Mouse (Mus musculus): ENCODE measurements at regions not wholly inside any gene's neighbourhood (a gene's known extent, or its start where the extent isn't known, plus 50 kb on each side); places are given as distances from the start of the nearest gene placed in this dataset.

DNA sequence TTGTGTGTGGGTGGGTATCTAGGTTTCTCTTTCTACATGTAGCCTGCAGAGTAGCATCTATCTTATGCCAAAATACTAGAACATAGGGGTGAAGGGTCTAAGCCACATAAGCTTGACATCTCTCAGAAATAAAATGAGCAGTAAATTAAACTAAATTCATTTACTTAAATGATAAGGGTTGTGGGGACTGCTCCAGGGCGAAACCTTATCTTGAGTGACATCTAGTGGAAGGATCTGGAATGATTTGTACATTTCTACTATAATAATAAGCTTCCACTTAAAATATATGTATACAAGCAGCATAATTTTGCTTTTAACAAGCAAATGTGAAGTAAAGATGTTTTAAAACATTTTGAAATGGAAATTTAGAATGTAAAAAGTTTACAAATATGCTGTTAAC is 271.4 kb downstream of the Vgll3 start:
- TF ChIP-seq CTCF (IDR thresholded peaks at IDR 0.05) (peak; percentile 41), EP300 (IDR thresholded peaks at IDR 0.05) (no peak)
- Histone ChIP-seq H3K4me3 (ENCODE audit: low read depth, low read length) (no peak overlapping the region), H3K36me3 (ENCODE audit: insufficient read depth, low read length) (no peaks in the 10 kb centered on the region), H3K27ac (ENCODE audit: low read length) (no peak overlapping the region), H3K27me3 (replicated peaks; ENCODE audit: insufficient read depth, low read length) (no peaks in the 10 kb centered on the region), H3K9ac (replicated peaks; ENCODE audit: low read depth) (no peak overlapping the region), H3K9me3 (ENCODE audit: low read length) (no peaks in the 10 kb centered on the region), H3K4me2 (replicated peaks; ENCODE audit: low read depth, low read length) (no peak overlapping the region), H3K4me1 (ENCODE audit: insufficient read depth, low read depth, low read length) (no peaks in the 10 kb centered on the region)
- WGBS = 5% methylated on average over 1 of the region's 1 CpGs
- ATAC-seq = no peak
- DNase-seq (ENCODE audit: low spot score) = peak; percentile 37

DNA sequence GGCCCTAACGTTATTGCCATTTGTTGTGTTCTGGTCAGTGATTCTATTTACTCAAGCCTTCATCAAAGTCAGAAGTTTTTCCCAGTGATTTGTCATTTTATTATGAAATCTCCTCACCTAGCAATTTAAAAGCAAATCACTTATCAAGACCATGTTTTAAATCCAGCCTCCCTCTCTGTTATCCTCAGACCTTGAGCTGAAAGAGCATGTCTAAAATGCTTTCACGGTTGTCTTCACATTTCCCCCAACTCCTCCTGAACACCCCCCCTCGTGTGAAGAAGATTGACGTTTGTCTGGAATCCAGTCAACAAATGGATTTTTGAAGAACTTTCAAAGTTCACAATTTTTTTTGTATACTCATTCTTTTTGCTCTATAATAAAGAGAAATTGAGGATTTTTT is 277.7 kb downstream of the Vgll3 start:
- H3K27ac ChIP-seq (ENCODE audit: low read length) = no peak overlapping the region
- H3K9ac ChIP-seq (replicated peaks; ENCODE audit: low read depth) = no peak overlapping the region
- no peak for DNase-seq (ENCODE audit: low spot score)
- H3K27me3 ChIP-seq (replicated peaks; ENCODE audit: insufficient read depth, low read length) = no peaks in the 10 kb centered on the region
- no peaks in the 10 kb centered on the region for H3K36me3 ChIP-seq (ENCODE audit: insufficient read depth, low read length)
- no peak overlapping the region for H3K4me2 ChIP-seq (replicated peaks; ENCODE audit: low read depth, low read length)
- no peak for ATAC-seq
- whole genome bisulfite sequencing = 59% methylated on average over 4 of the region's 4 CpGs
- no peak overlapping the region for H3K4me3 ChIP-seq (ENCODE audit: low read depth, low read length)
- no peaks in the 10 kb centered on the region for H3K9me3 ChIP-seq (ENCODE audit: low read length)
- no peaks in the 10 kb centered on the region for H3K4me1 ChIP-seq (ENCODE audit: insufficient read depth, low read depth, low read length)
- no peak for TF ChIP-seq EP300 (IDR thresholded peaks at IDR 0.05)
- TF ChIP-seq CTCF (IDR thresholded peaks at IDR 0.05) = no peak

- H3K9me3 ChIP-seq (ENCODE audit: low read length) = no peaks in the 10 kb centered on the region
- 79% methylated on average over 7 of the region's 7 CpGs for WGBS
- DNase-seq (ENCODE audit: low spot score) (no peak), ATAC-seq (no peak)
- no peak overlapping the region for H3K27ac ChIP-seq (ENCODE audit: low read length)
- H3K36me3 ChIP-seq (ENCODE audit: insufficient read depth, low read length) = no peaks in the 10 kb centered on the region
- H3K27me3 ChIP-seq (replicated peaks; ENCODE audit: insufficient read depth, low read length) = no peaks in the 10 kb centered on the region
- no peak overlapping the region for H3K4me2 ChIP-seq (replicated peaks; ENCODE audit: low read depth, low read length)
- H3K4me3 ChIP-seq (ENCODE audit: low read depth, low read length) = no peak overlapping the region
- TF ChIP-seq EP300 (IDR thresholded peaks at IDR 0.05) = no peak
- no peak for TF ChIP-seq CTCF (IDR thresholded peaks at IDR 0.05)
- H3K4me1 ChIP-seq (ENCODE audit: insufficient read depth, low read depth, low read length) = no peaks in the 10 kb centered on the region
- no peak overlapping the region for H3K9ac ChIP-seq (replicated peaks; ENCODE audit: low read depth)
Observed at GRCm38 (mm10) chr16:66095682-66096081, 280.6 kb downstream of the Vgll3 start.

DNA sequence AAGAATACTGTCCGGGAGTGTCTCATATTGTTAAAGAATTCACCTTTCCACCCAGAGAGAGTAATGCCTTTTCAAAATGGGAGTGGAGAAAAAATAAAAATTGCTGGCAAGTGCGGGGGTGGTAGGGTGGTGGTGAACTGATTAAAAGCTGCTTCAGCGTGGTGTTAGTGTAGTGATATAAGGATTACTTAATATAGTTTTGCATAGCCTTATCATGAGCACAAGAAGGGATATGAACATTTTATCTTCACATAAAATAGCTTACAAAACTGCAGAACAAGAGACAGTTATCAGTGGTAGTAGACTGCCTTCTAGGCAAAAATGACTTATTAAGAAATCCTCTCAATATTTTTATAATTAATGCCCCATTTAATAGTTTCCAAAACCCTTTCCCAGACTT is 302.9 kb downstream of the Vgll3 start:
- Histone ChIP-seq H3K4me1 (ENCODE audit: insufficient read depth, low read depth, low read length) (no peaks in the 10 kb centered on the region), H3K4me3 (ENCODE audit: low read depth, low read length) (no peak overlapping the region), H3K36me3 (ENCODE audit: insufficient read depth, low read length) (no peaks in the 10 kb centered on the region), H3K27me3 (replicated peaks; ENCODE audit: insufficient read depth, low read length) (no peaks in the 10 kb centered on the region), H3K4me2 (replicated peaks; ENCODE audit: low read depth, low read length) (no peak overlapping the region), H3K9me3 (ENCODE audit: low read length) (no peaks in the 10 kb centered on the region), H3K27ac (ENCODE audit: low read length) (no peak overlapping the region), H3K9ac (replicated peaks; ENCODE audit: low read depth) (no peak overlapping the region)
- TF ChIP-seq EP300 (IDR thresholded peaks at IDR 0.05) = no peak
- no peak for TF ChIP-seq CTCF (IDR thresholded peaks at IDR 0.05)
- 78% methylated on average over 3 of the region's 3 CpGs for WGBS
- ATAC-seq (no peak), DNase-seq (ENCODE audit: low spot score) (no peak)

DNA sequence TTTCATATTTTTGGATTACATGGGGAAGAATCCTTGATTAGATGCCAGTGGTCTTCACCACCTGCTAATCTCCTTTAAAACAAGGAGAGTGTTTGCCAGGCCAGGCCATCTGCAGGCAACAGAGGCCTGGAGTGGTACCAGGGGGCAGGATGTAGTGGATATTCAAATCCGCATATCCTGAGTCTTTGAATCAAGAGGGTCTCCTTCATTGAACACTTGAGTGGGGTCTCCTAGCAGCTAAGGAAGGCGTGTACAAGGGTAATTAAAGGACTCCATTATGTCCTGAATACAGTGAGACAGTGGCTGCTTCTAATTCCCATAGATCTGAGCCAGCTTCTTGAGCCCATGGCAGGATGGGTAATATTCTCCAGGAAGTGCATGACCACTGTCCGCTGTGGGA is 322.7 kb downstream of the Vgll3 start:
- ATAC-seq (no peak), DNase-seq (ENCODE audit: low spot score) (no peak)
- TF ChIP-seq CTCF (IDR thresholded peaks at IDR 0.05) (no peak), EP300 (IDR thresholded peaks at IDR 0.05) (no peak)
- H3K36me3 ChIP-seq (ENCODE audit: insufficient read depth, low read length) = no peaks in the 10 kb centered on the region
- H3K27me3 ChIP-seq (replicated peaks; ENCODE audit: insufficient read depth, low read length) = no peaks in the 10 kb centered on the region
- no peak overlapping the region for H3K27ac ChIP-seq (ENCODE audit: low read length)
- no peak overlapping the region for H3K4me3 ChIP-seq (ENCODE audit: low read depth, low read length)
- WGBS = 68% methylated on average over 3 of the region's 3 CpGs
- no peak overlapping the region for H3K4me2 ChIP-seq (replicated peaks; ENCODE audit: low read depth, low read length)
- no peak overlapping the region for H3K9ac ChIP-seq (replicated peaks; ENCODE audit: low read depth)
- no peaks in the 10 kb centered on the region for H3K4me1 ChIP-seq (ENCODE audit: insufficient read depth, low read depth, low read length)
- no peaks in the 10 kb centered on the region for H3K9me3 ChIP-seq (ENCODE audit: low read length)

- Histone ChIP-seq H3K4me2 (replicated peaks; ENCODE audit: low read depth, low read length) (no peak overlapping the region), H3K9ac (replicated peaks; ENCODE audit: low read depth) (no peak overlapping the region), H3K4me1 (ENCODE audit: insufficient read depth, low read depth, low read length) (no peaks in the 10 kb centered on the region), H3K27me3 (replicated peaks; ENCODE audit: insufficient read depth, low read length) (no peaks in the 10 kb centered on the region), H3K9me3 (ENCODE audit: low read length) (no peaks in the 10 kb centered on the region), H3K4me3 (ENCODE audit: low read depth, low read length) (no peak overlapping the region), H3K27ac (ENCODE audit: low read length) (no peak overlapping the region), H3K36me3 (ENCODE audit: insufficient read depth, low read length) (no peaks in the 10 kb centered on the region)
- ATAC-seq (no peak), DNase-seq (ENCODE audit: low spot score) (no peak)
- no peak for TF ChIP-seq CTCF (IDR thresholded peaks at IDR 0.05)
Observed at GRCm38 (mm10) chr16:66144765-66145164, 329.7 kb downstream of the Vgll3 start.

- WGBS = 41% methylated on average over 1 of the region's 1 CpGs
Observed at GRCm38 (mm10) chr16:66145280-66145679, 330.2 kb downstream of the Vgll3 start.

More at GRCm38 (mm10) chr16:66145280-66145679, 330.2 kb downstream of the Vgll3 start:
- H3K4me2 ChIP-seq (replicated peaks; ENCODE audit: low read depth, low read length) = no peak overlapping the region
- no peaks in the 10 kb centered on the region for H3K9me3 ChIP-seq (ENCODE audit: low read length)
- DNase-seq (ENCODE audit: low spot score) (no peak), ATAC-seq (no peak)
- H3K27ac ChIP-seq (ENCODE audit: low read length) = no peak overlapping the region
- H3K36me3 ChIP-seq (ENCODE audit: insufficient read depth, low read length) = no peaks in the 10 kb centered on the region
- no peaks in the 10 kb centered on the region for H3K4me1 ChIP-seq (ENCODE audit: insufficient read depth, low read depth, low read length)
- no peak overlapping the region for H3K9ac ChIP-seq (replicated peaks; ENCODE audit: low read depth)
- H3K4me3 ChIP-seq (ENCODE audit: low read depth, low read length) = no peak overlapping the region
- no peaks in the 10 kb centered on the region for H3K27me3 ChIP-seq (replicated peaks; ENCODE audit: insufficient read depth, low read length)
- TF ChIP-seq EP300 (IDR thresholded peaks at IDR 0.05) (no peak), CTCF (IDR thresholded peaks at IDR 0.05) (no peak)

Measured in lung, postnatal 0 days (tissue).